Mouse (Mus musculus) CH12.LX (cell line): Measurements from ENCODE around the gene Gnat1. TPM values are rescaled to one million over a fixed set of nuclear protein-coding genes. Genes with fewer than 3 reads are reported as not detected.

Source experiments
- DNase-seq: peaks from one replicate; pipeline ENCODE4 v3.0.0-alpha.2; 2013; ENCODE audit errors: extremely low read depth
- H3K27ac ChIP-seq: 2 replicates; pipeline ENCODE4 v1.5.1; 2012; ENCODE audit warnings: low read depth, mild to moderate bottlenecking, control low read depth, moderate library complexity; ENCODE audit not compliant: insufficient read depth
- H3K27me3 ChIP-seq: replicated peaks from 2 replicates; pipeline ENCODE3; 2012; ENCODE audit warnings: inconsistent platforms
- H3K36me3 ChIP-seq, 2 experiments: replicated peaks in 1 of 2; 2 replicates each; pipeline versions ENCODE3 to v1.6.1; 2012; ENCODE audit warnings: inconsistent platforms in 1 of 2, low read length in 1 of 2, mild to moderate bottlenecking in 1 of 2, mixed read lengths in 1 of 2, moderate library complexity in 1 of 2; ENCODE audit not compliant: control insufficient read depth in 1 of 2, insufficient read depth in 1 of 2
- H3K4me1 ChIP-seq, 2 experiments: 2 replicates each; pipeline ENCODE4 v1.6.1; 2012; ENCODE audit warnings: inconsistent platforms in 1 of 2, moderate library complexity in 1 of 2; ENCODE audit not compliant: insufficient read depth in 2 of 2, control insufficient read depth in 1 of 2
- H3K4me2 ChIP-seq: 2 replicates; pipeline ENCODE4 v1.6.1; 2012; ENCODE audit warnings: low read depth, mild to moderate bottlenecking, control low read depth; ENCODE audit not compliant: poor library complexity, insufficient read depth, severe bottlenecking
- H3K4me3 ChIP-seq, 3 experiments: fragments of 150-350 bp in 1 of 3; sonication (generic) in 1 of 3; replicated peaks in 1 of 3; 2 replicates each; pipeline versions ENCODE3 to v1.5.1; 2011 to 2012; ENCODE audit warnings: low read depth in 2 of 3, low read length in 2 of 3, mild to moderate bottlenecking in 2 of 3, moderate library complexity in 2 of 3, control low read depth in 1 of 3, improper control_type of control experiment in 1 of 3, inconsistent platforms in 1 of 3, mixed read lengths in 1 of 3; ENCODE audit not compliant: poor library complexity in 1 of 3
- H3K79me2 ChIP-seq: replicated peaks from 2 replicates; pipeline ENCODE4 v1.6.1; 2012; ENCODE audit warnings: mild to moderate bottlenecking, moderate library complexity; ENCODE audit not compliant: control insufficient read depth, poor library complexity, insufficient read depth, severe bottlenecking; ENCODE audit errors: extremely low read depth
- H3K9ac ChIP-seq: 2 replicates; pipeline ENCODE4 v1.6.1; 2012; ENCODE audit warnings: low read depth, mild to moderate bottlenecking, control low read depth, moderate library complexity; ENCODE audit not compliant: insufficient read depth
- H3K9me3 ChIP-seq: replicated peaks from 2 replicates; pipeline ENCODE3; 2012; ENCODE audit warnings: low read length, inconsistent platforms, mixed read lengths
- CHD1 ChIP-seq: IDR thresholded peaks from 2 replicates; pipeline ENCODE4 v1.6.1; 2012; ENCODE audit warnings: low read depth, low read length, improper control_type of control experiment, inconsistent platforms
- CTCF ChIP-seq, 2 experiments: IDR thresholded peaks in 1 of 2; conservative IDR thresholded peaks in 1 of 2; 2 replicates each; pipeline ENCODE4 v1.5.1; 2011 to 2012; ENCODE audit warnings: low read depth in 2 of 2, low read length in 2 of 2, improper control_type of control experiment in 1 of 2, inconsistent platforms in 1 of 2, mild to moderate bottlenecking in 1 of 2, moderate library complexity in 1 of 2
- E2F4 ChIP-seq: IDR thresholded peaks from 2 replicates; pipeline ENCODE4 v1.6.1; 2011; ENCODE audit warnings: low read depth, low read length, improper control_type of control experiment; ENCODE audit not compliant: insufficient replicate concordance
- ELF1 ChIP-seq: IDR thresholded peaks from 2 replicates; pipeline ENCODE4 v1.6.1; 2014; ENCODE audit warnings: low read depth, mild to moderate bottlenecking, inconsistent platforms, low read length, improper control_type of control experiment
- EP300 ChIP-seq: IDR thresholded peaks from 2 replicates; pipeline ENCODE4 v1.6.1; 2011; ENCODE audit warnings: low read length, improper control_type of control experiment
- ETS1 ChIP-seq: conservative IDR thresholded peaks from 2 replicates; pipeline ENCODE4 v1.6.1; 2012; ENCODE audit warnings: low read depth, mild to moderate bottlenecking, inconsistent platforms, low read length, improper control_type of control experiment, moderate library complexity
- IRF4 ChIP-seq: IDR thresholded peaks from 2 replicates; pipeline ENCODE4 v1.6.1; 2014; ENCODE audit warnings: low read depth, mild to moderate bottlenecking, inconsistent platforms, low read length, improper control_type of control experiment
- KAT2A ChIP-seq: IDR thresholded peaks from 2 replicates; pipeline ENCODE4 v1.6.1; 2012; ENCODE audit warnings: low read length, improper control_type of control experiment, inconsistent platforms; ENCODE audit not compliant: insufficient replicate concordance
- MAFK ChIP-seq: IDR thresholded peaks from 2 replicates; pipeline ENCODE4 v1.6.1; 2011; ENCODE audit warnings: low read length, improper control_type of control experiment; ENCODE audit not compliant: insufficient replicate concordance
- MAZ ChIP-seq: IDR thresholded peaks from 2 replicates; pipeline ENCODE4 v1.6.1; 2012; ENCODE audit warnings: low read depth, mild to moderate bottlenecking, inconsistent platforms, low read length, improper control_type of control experiment, moderate library complexity
- MYC ChIP-seq: IDR thresholded peaks from 2 replicates; pipeline ENCODE4 v1.6.1; 2011; ENCODE audit warnings: low read depth, mild to moderate bottlenecking, improper control_type of control experiment, low read length
- NELFE ChIP-seq: IDR thresholded peaks from 2 replicates; pipeline ENCODE4 v1.6.1; 2011; ENCODE audit warnings: low read depth, low read length, improper control_type of control experiment
- PAX5 ChIP-seq: IDR thresholded peaks from 2 replicates; pipeline ENCODE4 v1.6.1; 2012; ENCODE audit warnings: low read length, inconsistent platforms, mixed read lengths
- POLR2AphosphoS2 ChIP-seq: IDR thresholded peaks from 2 replicates; pipeline ENCODE4 v1.6.1; 2011; ENCODE audit warnings: low read depth, low read length, improper control_type of control experiment
- RCOR1 ChIP-seq: conservative IDR thresholded peaks from 2 replicates; pipeline ENCODE4 v1.6.1; 2012; ENCODE audit warnings: low read depth, mild to moderate bottlenecking, inconsistent platforms, low read length, improper control_type of control experiment
- SIN3A ChIP-seq: IDR thresholded peaks from 2 replicates; pipeline ENCODE4 v1.6.1; 2012; ENCODE audit warnings: low read length, improper control_type of control experiment, inconsistent platforms
- SMC3 ChIP-seq: IDR thresholded peaks from 2 replicates; pipeline ENCODE4 v1.6.1; 2011; ENCODE audit warnings: low read depth, low read length, improper control_type of control experiment
- ZMIZ1 ChIP-seq: IDR thresholded peaks from 2 replicates; pipeline ENCODE4 v1.6.1; 2012; ENCODE audit warnings: low read depth, mild to moderate bottlenecking, inconsistent platforms, low read length, improper control_type of control experiment
- dilution Hi-C: fragments of 300-500 bp; cut with MboI; formaldehyde crosslinking; loops from 2 replicates; pipeline ENCODE4 v1.14.3; 2020; ENCODE audit warnings: low sequenced_read_pairs; ENCODE audit not compliant: extremely low pct_unique_long_range_greater_than_20kb, extremely low pct_ligation_motif_present
- in situ Hi-C: fragments of 300-500 bp; cut with MboI; formaldehyde crosslinking; loops from 3 replicates; pipeline ENCODE4 v1.14.3; 2019; ENCODE audit warnings: low sequenced_read_pairs, low pct_ligation_motif_present, low pct_unique_long_range_greater_than_20kb, mixed read lengths
- polyA plus RNA-seq: library from polyadenylated mRNA; unstranded; fragments of >175 nt; gene quantifications from 2 replicates; pipeline ENCODE4 v1.2.1, GENCODE M21; 2012; ENCODE audit warnings: low read depth; ENCODE audit not compliant: insufficient read length
- total RNA-seq, 2 experiments: library from RNA; depleted of rRNA; stranded (reverse); fragments of 300-350 nt in 1 of 2; fragments of >200 nt in 1 of 2; gene quantifications; 2 replicates each; pipeline ENCODE4 v1.2.3; 2012 to 2014

The Gnat1 gene
- total and polyA plus RNA-seq, 3 experiments: 3.0 TPM; not detected in 2

GRCm38 (mm10) chr9:107727041-107727440 is 47.5 kb upstream of the Gnat1 start:
- H3K79me2 ChIP-seq: no peaks in the 10 kb centered on the region
- H3K36me3 ChIP-seq: no peaks in the 10 kb centered on the region
- no peak overlapping the region for H3K9ac ChIP-seq
- H3K4me1 ChIP-seq: peaks cover 0 to 8% of the 10 kb centered on the region in 2 experiments; a peak in 1 of 4 replicates
- no peak for DNase-seq
- no peak overlapping the region for H3K4me2 ChIP-seq
- H3K27me3 ChIP-seq: peaks cover 80% of the 10 kb centered on the region
- no peak overlapping the region for H3K27ac ChIP-seq
- in situ Hi-C loops: no loop called here
- TF ChIP-seq IRF4: no peak
- no peak for TF ChIP-seq SIN3A
- no peak for TF ChIP-seq RCOR1
- TF ChIP-seq KAT2A: no peak
- TF ChIP-seq CHD1: no peak
- no peak for TF ChIP-seq MAZ
- TF ChIP-seq SMC3: no peak
- no peak for TF ChIP-seq E2F4
- TF ChIP-seq MYC: no peak
- TF ChIP-seq PAX5: no peak
- no peak for TF ChIP-seq EP300
- TF ChIP-seq MAFK: no peak
- TF ChIP-seq NELFE: no peak
- no peak for TF ChIP-seq ELF1
- no peak for TF ChIP-seq CTCF (conservative IDR thresholded peaks at IDR 0.05 in 1 of 2, IDR thresholded peaks at IDR 0.05 in 1 of 2; ENCODE audit: low read depth in 2 of 2, low read length in 2 of 2)
- TF ChIP-seq POLR2AphosphoS2: no peak
- no peak overlapping the region for H3K4me3 ChIP-seq
- dilution Hi-C loops: no loop called here
- no peaks in the 10 kb centered on the region for H3K9me3 ChIP-seq

GRCm38 (mm10) chr9:107724796-107725195 is 45.3 kb upstream of the Gnat1 start:
- no peak for TF ChIP-seq ZMIZ1
- no peak for TF ChIP-seq CTCF (conservative IDR thresholded peaks at IDR 0.05 in 1 of 2, IDR thresholded peaks at IDR 0.05 in 1 of 2; ENCODE audit: low read depth in 2 of 2, low read length in 2 of 2)
- TF ChIP-seq PAX5: no peak
- TF ChIP-seq ETS1: no peak
- no peak for TF ChIP-seq MAFK
- Histone ChIP-seq H3K27ac (no peak overlapping the region), H3K27me3 (peaks cover 85% of the 10 kb centered on the region), H3K4me2 (no peak overlapping the region), H3K4me1 (peaks cover 0 to 8% of the 10 kb centered on the region in 2 experiments; a peak in 1 of 4 replicates), H3K9me3 (no peaks in the 10 kb centered on the region), H3K4me3 (no peak overlapping the region), H3K36me3 (no peaks in the 10 kb centered on the region), H3K9ac (no peak overlapping the region), H3K79me2 (no peaks in the 10 kb centered on the region)
- in situ Hi-C loops (no loop called here), dilution Hi-C loops (no loop called here)
- no peak for DNase-seq
